Mouse (Mus musculus) stomach, postnatal 0 days (tissue): ENCODE measurements around the gene Nudt7.

Source experiments
- CTCF ChIP-seq: IDR thresholded peaks from 2 replicates; pipeline ENCODE4 v1.5.1; 2016; ENCODE audit warnings: antibody characterized with exemption, low read depth, mild to moderate bottlenecking, moderate library complexity
- EP300 ChIP-seq: optimal IDR thresholded peaks from 2 replicates; pipeline ENCODE3; 2016; ENCODE audit warnings: antibody characterized with exemption

GRCm38 (mm10) chr8:114165741-114166140, 32.4 kb downstream of the Nudt7 start:
- TF ChIP-seq CTCF, result no peak
- no peak for TF ChIP-seq EP300
